Mouse (Mus musculus): ENCODE data around the gene Asic2. TPM values are rescaled to one million over a fixed set of nuclear protein-coding genes. Genes with fewer than 3 reads are reported as not detected.

The Asic2 gene
- polyA plus RNA-seq, 1 experiment from 2014 or later, result 0.65 TPM

DNA sequence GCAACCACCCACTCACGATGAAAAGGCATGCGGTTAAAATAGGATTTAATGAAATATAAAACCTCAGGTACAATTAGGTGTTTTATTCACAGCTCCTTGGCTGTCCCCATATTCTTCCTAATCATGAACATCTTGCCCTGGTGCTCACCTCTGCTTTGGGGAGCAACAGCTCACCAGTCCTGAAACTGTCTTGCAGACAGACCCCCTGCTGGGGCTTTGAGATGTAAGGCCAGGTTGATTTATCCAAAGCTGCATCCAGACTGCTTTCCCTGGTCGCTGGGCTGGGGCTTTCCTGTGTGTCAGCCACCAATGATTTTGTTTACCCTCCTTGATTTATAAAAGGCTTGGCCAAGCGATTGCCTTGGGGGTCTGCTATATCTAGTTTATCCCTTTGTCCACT lies 805.2 kb downstream of the Asic2 start:
- WGBS, result 37% methylated on average over 4 of the region's 4 CpGs
- Histone ChIP-seq H3K36me3 (no peaks in the 10 kb centered on the region), H3K27ac (no peak overlapping the region), H3K9ac (no peak overlapping the region), H3K4me2 (replicated peaks) (no peak overlapping the region), H3K9me3 (peaks cover 12% of the 10 kb centered on the region; the same call in 1 of the 2 replicates), H3K27me3 (peaks cover 10% of the 10 kb centered on the region; the same call in 1 of the 2 replicates), H3K4me3 (no peak overlapping the region), H3K4me1 (no peaks in the 10 kb centered on the region; the same call in 1 of the 2 replicates)
- ATAC-seq (ENCODE audit: low FRiP score, low read depth), result no peak

DNA sequence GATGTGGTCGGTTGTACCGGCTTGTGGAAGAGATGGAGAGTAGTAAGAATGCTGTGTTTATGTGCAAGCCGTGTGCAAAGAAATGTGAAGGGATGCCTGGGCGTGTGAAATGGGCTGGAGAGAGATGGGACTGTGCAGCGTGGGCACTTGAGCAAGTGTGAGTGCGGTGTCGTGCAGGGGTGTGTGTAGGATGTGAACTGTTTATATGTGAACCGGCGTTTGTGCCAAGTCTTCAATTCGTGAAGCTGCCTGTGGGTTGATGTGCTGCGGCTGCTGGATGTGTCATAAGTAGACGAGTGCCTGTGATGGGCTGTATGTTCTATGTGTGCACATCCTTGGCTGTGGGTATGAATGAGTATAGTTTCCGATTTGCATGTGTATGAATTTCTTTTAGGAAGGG lies 814.4 kb downstream of the Asic2 start:
- no peak; the same call in 1 of the 2 replicates for ATAC-seq (ENCODE audit: low FRiP score, low read depth)

DNA sequence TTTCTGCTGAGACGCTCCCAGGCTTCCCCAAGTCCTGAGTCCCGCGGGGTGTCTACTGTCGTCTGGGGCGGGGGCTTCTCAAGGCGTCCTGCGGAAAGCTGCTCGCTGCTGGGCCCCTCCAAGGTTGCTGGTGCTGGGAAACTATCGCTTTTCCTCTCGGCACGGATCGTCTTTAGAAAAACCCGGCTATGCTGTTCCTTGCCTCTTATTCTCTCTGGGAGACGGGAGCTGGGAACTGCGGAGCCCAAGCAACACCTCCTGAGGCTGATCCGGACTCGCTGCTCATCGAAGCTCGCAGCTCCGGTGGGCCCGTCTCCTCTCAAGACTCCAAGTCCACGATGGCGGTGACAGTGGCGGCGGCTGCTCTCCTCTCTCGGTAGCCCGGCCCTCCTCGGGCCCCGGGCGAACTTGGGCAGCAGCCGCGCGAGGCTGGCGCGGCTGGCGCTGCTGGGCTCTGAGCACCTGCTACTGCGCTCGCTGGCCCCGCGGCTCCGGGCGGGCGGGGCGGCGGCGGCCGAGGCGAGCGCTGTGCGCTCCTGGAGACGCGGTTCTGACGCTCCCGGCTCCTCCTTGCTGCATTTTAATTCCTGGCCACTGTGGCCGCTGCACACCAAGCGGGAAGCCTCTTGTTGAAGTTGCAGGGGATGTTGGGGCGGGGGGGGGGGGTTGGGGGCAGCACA lies 815.0 kb downstream of the Asic2 start:
- WGBS, result under 1% methylated on average over 57 of the region's 57 CpGs
- Histone ChIP-seq H3K9ac (no peak overlapping the region), H3K36me3 (no peaks in the 10 kb centered on the region), H3K4me3 (peak overlapping the region; percentile 53), H3K9me3 (no peaks in the 10 kb centered on the region), H3K4me2 (replicated peaks) (peak overlapping the region; percentile 91), H3K4me1 (peaks cover 32% of the 10 kb centered on the region), H3K27me3 (peaks cover 91% of the 10 kb centered on the region), H3K27ac (no peak overlapping the region)
- ATAC-seq (ENCODE audit: low FRiP score, low read depth), result peak; percentile 36; the same call in 1 of the 2 replicates

More for the DNA sequence above, 814.4 kb downstream of the Asic2 start:
- Histone ChIP-seq H3K36me3 (no peaks in the 10 kb centered on the region), H3K27me3 (peaks cover 88% of the 10 kb centered on the region), H3K9me3 (no peaks in the 10 kb centered on the region), H3K4me2 (replicated peaks) (peak overlapping the region; percentile 91), H3K27ac (no peak overlapping the region), H3K4me3 (peak overlapping the region; percentile 53), H3K4me1 (peaks cover 27% of the 10 kb centered on the region), H3K9ac (no peak overlapping the region)
- 16% methylated on average over 13 of the region's 13 CpGs for WGBS

DNA sequence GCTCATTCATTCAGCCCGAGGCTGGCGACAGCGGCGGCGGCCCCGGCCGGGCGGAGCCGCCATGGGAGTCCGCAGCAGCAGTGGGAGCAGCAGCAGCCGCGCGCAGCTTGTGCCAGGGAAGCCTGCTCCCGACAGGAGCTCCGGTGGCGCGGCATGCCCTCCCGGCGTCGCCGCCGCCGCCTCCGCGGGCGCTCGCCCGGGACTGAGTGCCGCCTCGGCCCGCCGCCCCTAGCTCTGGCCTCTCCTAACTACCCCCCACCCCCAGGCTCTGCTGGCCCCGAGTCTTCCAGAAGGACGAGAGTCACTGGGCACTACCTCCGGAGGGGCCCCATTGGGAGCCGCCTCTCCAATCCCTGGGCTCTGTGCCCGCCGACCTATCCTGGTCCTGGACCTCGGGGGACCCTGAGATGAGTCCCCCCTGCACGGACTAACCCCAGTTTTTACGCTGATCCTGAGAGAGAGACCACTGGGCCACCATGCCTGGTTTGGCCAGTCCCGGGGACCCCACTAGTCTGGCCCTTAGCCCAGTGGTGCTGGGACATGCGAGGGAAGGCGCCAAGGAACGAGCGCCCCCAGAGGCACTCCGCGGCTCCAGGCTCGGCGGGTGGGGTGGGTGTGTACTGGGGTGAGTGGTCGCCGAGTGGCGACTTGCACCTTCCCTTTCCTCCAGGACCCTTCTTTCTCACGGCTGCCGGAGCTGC lies 815.6 kb downstream of the Asic2 start:
- H3K9me3 ChIP-seq, result no peaks in the 10 kb centered on the region
- H3K27me3 ChIP-seq, result peaks cover 89% of the 10 kb centered on the region
- H3K36me3 ChIP-seq, result no peaks in the 10 kb centered on the region
- peaks cover 35% of the 10 kb centered on the region for H3K4me1 ChIP-seq
- H3K27ac ChIP-seq, result no peak overlapping the region
- under 1% methylated on average over 45 of the region's 55 CpGs for WGBS
- peak overlapping the region; percentile 91 for H3K4me2 ChIP-seq (replicated peaks)
- ATAC-seq (ENCODE audit: low FRiP score, low read depth), result peak; percentile 28; the same call in 1 of the 2 replicates
- peak overlapping the region; percentile 55 for H3K9ac ChIP-seq
- peak overlapping the region; percentile 53 for H3K4me3 ChIP-seq

DNA sequence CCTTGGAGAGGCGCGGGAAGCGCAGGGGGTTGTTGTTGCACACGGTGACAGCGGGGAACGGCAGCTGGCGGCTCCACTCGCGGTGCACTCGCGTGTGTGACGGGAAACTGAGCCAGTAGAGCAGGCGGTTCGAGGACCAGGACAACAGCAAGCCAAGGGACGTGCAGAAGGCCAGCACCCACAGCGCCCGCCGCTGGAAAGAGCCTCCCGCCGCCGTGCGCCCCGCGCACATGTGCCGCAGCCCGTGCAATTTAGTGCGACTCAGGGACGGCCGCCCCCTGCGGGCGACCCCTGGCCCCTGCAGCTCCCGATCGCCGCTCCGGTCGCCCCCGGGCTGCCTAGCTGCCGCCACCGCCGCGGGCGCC lies 816.3 kb downstream of the Asic2 start:
- H3K36me3 ChIP-seq, result no peaks in the 10 kb centered on the region
- H3K27me3 ChIP-seq, result peaks cover 88% of the 10 kb centered on the region
- no peaks in the 10 kb centered on the region for H3K9me3 ChIP-seq
- H3K4me3 ChIP-seq, result peak overlapping the region; percentile 53
- peaks cover 35% of the 10 kb centered on the region for H3K4me1 ChIP-seq
- H3K9ac ChIP-seq, result peak overlapping the region; percentile 55
- ATAC-seq (ENCODE audit: low FRiP score, low read depth), result no peak
- peak overlapping the region; percentile 91 for H3K4me2 ChIP-seq (replicated peaks)
- no peak overlapping the region for H3K27ac ChIP-seq
- 0% methylated on average over 31 of the region's 42 CpGs for WGBS

DNA sequence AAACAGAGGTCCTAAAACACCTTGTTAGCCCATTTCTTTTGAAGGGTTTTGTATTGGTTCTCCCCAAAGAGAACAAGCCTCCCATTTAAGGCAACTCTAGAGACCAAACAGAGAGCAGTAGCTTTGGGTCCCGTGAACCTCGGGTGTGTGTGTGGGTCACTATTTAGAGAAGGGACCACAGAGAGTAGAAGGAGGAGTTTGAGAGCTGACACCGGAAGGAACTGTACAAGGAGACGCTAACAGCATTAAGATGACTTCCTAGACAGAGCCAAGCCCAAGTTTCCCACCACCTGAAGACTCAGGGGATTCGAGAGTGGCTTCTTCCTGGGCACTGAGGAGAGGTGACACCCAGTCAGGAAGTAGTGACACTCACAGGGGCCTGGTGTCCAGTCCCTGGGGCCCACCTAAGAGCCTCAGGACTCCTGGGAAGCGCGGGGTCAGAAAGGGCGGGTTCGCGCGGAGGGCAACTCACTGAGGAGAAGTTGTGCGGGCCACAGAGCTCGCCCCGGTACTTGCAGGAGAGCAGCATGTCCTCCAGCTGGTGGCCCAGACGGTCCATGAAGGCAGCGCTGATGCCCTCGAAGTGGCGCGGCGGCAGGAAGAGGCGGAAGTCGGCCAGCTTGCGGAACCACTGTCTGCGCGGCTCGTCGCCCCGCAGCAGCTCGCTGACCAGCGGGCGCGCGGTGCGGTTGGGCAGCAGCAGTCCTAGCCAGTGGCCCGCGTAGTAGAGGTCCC lies 816.8 kb downstream of the Asic2 start:
- H3K4me1 ChIP-seq, result peaks cover 35% of the 10 kb centered on the region
- no peak overlapping the region for H3K27ac ChIP-seq
- ATAC-seq (ENCODE audit: low FRiP score, low read depth), result no peak
- no peaks in the 10 kb centered on the region for H3K9me3 ChIP-seq
- H3K36me3 ChIP-seq, result no peaks in the 10 kb centered on the region
- H3K27me3 ChIP-seq, result peaks cover 83% of the 10 kb centered on the region
- H3K9ac ChIP-seq, result peak overlapping the region; percentile 55; the same call in 1 of the 2 replicates
- H3K4me3 ChIP-seq, result peak overlapping the region; percentile 53
- WGBS, result 5% methylated on average over 36 of the region's 36 CpGs
- peak overlapping the region; percentile 91 for H3K4me2 ChIP-seq (replicated peaks)

DNA sequence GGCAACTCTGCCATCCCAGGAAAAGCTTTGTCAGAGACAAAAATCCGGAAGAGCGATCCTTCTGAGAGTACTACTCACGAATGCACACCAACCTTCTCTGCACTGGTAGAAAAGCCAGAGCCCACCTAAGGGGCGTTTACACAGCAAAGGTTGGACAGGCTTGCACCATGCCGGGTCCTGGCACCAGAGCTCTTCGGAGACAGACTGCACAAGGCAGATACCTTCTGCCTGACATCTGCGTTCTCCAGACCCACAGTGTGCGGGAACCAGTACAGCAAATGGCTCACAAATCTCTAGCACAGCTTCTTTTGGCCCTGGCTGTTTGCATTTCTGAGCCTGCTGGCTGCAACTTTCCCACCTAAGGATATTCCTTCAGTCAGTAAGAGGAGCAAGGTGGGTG lies 817.6 kb downstream of the Asic2 start:
- WGBS, result 82% methylated on average over 8 of the region's 8 CpGs
- H3K4me1 ChIP-seq, result peaks cover 35% of the 10 kb centered on the region
- no peak overlapping the region for H3K4me2 ChIP-seq (replicated peaks)
- no peaks in the 10 kb centered on the region for H3K9me3 ChIP-seq
- no peak overlapping the region for H3K4me3 ChIP-seq
- no peak overlapping the region for H3K27ac ChIP-seq
- H3K9ac ChIP-seq, result no peak overlapping the region
- no peaks in the 10 kb centered on the region for H3K36me3 ChIP-seq
- peaks cover 75% of the 10 kb centered on the region for H3K27me3 ChIP-seq
- no peak for ATAC-seq (ENCODE audit: low FRiP score, low read depth)

DNA sequence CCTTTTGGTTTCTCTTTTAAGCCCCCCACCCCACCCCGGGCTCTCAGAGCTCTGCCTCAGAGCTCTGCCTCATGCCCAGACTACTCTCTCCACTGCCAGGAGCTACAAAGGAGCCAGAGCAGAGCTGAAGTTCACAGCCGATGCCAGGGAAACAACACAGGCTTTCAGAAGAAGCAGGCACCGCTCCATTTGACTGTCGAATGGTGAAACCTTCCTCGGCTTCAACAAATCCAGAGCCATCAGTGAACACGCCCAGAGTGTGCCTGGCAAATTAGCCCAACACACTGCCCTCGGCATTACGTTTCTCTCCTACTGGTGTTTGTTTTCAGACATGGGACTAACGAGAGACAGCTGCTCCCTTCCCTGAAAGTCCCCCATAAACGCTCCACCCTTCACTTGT lies 819.8 kb downstream of the Asic2 start:
- WGBS, result 15% methylated on average over 10 of the region's 10 CpGs
- Histone ChIP-seq H3K4me1 (peaks cover 29% of the 10 kb centered on the region), H3K4me3 (no peak overlapping the region), H3K27ac (no peak overlapping the region), H3K27me3 (peaks cover 60% of the 10 kb centered on the region), H3K9ac (no peak overlapping the region), H3K9me3 (no peaks in the 10 kb centered on the region), H3K4me2 (replicated peaks) (no peak overlapping the region), H3K36me3 (no peaks in the 10 kb centered on the region)
- ATAC-seq (ENCODE audit: low FRiP score, low read depth), result no peak

DNA sequence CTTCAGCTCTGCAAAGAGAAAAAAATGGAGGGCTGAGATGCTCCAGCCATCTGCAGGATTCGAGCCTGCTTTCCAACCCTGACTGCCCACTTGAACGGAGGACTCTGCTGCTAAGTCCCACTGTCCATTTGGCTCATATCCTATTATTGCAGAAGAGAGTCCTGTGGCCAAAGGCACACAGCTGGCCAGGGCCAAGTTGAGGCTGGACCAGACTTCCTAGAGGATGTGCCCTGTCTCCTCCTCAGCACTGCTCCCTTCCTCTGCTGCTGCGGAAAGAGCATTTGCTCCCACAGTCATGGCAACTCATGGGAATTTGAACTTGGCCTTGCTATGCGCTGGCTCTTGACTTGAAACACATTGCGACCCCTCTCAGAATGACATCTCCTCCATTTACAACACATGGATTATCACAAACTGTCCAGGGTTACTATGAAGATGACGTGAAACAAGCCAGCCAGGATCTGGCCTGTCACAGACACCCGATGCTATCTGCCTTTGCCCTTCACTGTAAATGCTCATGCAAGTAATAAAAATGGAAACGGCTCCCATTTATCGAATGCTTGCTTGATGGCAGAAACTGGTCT lies 821.6 kb downstream of the Asic2 start:
- 70% methylated on average over 9 of the region's 9 CpGs for WGBS
- H3K36me3 ChIP-seq, result no peaks in the 10 kb centered on the region
- H3K4me3 ChIP-seq, result no peak overlapping the region
- H3K9ac ChIP-seq, result no peak overlapping the region
- H3K27ac ChIP-seq, result no peak overlapping the region
- no peak for ATAC-seq (ENCODE audit: low FRiP score, low read depth)
- no peaks in the 10 kb centered on the region for H3K9me3 ChIP-seq
- H3K4me2 ChIP-seq (replicated peaks), result no peak overlapping the region
- H3K4me1 ChIP-seq, result peaks cover 11% of the 10 kb centered on the region
- H3K27me3 ChIP-seq, result peaks cover 42% of the 10 kb centered on the region

DNA sequence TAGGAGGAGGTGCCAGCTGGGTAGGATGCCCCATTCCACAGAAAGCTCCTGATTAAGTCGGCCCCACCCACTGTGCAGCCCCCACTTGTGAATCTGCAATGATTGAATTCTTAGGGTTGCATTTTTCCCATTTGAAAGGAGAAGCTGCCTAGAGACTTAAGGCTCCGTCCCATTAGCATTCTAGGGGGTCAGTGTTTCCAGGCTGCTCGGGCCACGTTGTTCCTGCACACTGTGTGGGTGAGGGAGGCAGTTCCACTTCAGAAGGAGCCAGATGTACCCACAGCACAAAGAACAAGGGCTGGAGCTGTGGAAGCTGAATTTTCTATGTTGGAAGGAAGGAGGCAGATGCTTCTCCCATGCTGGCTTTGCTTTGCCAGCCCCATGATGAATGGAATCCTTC lies 833.1 kb downstream of the Asic2 start:
- 48% methylated on average over 4 of the region's 4 CpGs for WGBS
- Histone ChIP-seq H3K27ac (no peak overlapping the region), H3K36me3 (no peaks in the 10 kb centered on the region), H3K9ac (no peak overlapping the region), H3K4me2 (replicated peaks) (no peak overlapping the region), H3K4me1 (no peaks in the 10 kb centered on the region), H3K4me3 (no peak overlapping the region), H3K27me3 (no peaks in the 10 kb centered on the region), H3K9me3 (no peaks in the 10 kb centered on the region)
- no peak for ATAC-seq (ENCODE audit: low FRiP score, low read depth)

DNA sequence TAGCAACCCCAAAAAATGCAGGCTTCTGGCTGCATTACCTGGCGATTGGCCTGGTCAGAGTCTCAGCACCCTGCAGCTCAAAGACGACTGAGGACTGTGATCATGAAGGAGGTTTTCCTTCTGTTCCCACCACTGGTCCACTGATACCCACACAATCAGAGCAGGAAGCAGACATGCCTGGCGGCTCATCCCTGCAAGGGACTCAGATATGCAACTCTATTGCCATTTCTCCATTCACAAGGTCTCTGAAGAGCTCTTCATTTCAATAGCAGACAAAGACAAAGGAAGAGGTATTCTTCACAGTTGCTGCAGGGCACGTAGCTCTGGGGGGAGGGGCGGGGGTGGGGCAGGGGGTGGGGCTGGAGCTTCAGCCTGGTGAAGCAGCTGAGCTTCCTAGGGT lies 834.3 kb downstream of the Asic2 start:
- 25% methylated on average over 5 of the region's 5 CpGs for WGBS
- Histone ChIP-seq H3K4me3 (no peak overlapping the region), H3K9me3 (no peaks in the 10 kb centered on the region), H3K4me2 (replicated peaks) (no peak overlapping the region), H3K27ac (no peak overlapping the region), H3K27me3 (no peaks in the 10 kb centered on the region), H3K9ac (no peak overlapping the region), H3K4me1 (no peaks in the 10 kb centered on the region), H3K36me3 (no peaks in the 10 kb centered on the region)
- no peak for ATAC-seq (ENCODE audit: low FRiP score, low read depth)

DNA sequence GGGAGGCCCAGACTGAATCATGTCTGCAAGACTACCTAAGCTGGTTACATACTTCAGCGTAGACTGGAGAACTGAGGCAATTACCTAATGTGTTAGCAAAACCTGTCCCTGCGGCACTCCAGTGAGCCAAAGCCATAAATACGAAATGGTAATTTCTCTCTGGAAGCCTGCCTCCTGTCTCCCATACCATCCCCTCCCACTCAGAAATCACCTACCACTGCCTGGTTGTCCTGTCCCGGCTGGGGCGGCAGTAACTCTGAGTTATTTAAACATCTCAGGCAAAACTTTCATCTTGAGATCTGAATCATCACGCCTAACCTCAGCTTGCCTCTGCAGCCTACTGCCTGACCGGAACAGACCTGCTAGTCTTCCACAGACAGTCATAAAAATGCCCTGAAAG lies 835.6 kb downstream of the Asic2 start:
- Histone ChIP-seq H3K27me3 (no peaks in the 10 kb centered on the region), H3K36me3 (no peaks in the 10 kb centered on the region), H3K27ac (no peak overlapping the region), H3K9ac (no peak overlapping the region), H3K4me1 (no peaks in the 10 kb centered on the region), H3K9me3 (no peaks in the 10 kb centered on the region), H3K4me2 (replicated peaks) (no peak overlapping the region), H3K4me3 (no peak overlapping the region)
- 57% methylated on average over 7 of the region's 7 CpGs for WGBS
- no peak for ATAC-seq (ENCODE audit: low FRiP score, low read depth)
